Mouse (Mus musculus) megakaryocyte, embryonic 14.5 days (primary cell): Measurements from ENCODE around the gene Naga.

Experiments
- FLI1 ChIP-seq: IDR thresholded peaks from 2 replicates; pipeline ENCODE4 v1.6.1; 2012; ENCODE audit warnings: low read length, inconsistent platforms, mixed read lengths
- GATA1 ChIP-seq: IDR thresholded peaks from 3 replicates; pipeline ENCODE4 v1.6.1; 2012; ENCODE audit warnings: mixed read lengths, low read length, inconsistent platforms, borderline replicate concordance

DNA sequence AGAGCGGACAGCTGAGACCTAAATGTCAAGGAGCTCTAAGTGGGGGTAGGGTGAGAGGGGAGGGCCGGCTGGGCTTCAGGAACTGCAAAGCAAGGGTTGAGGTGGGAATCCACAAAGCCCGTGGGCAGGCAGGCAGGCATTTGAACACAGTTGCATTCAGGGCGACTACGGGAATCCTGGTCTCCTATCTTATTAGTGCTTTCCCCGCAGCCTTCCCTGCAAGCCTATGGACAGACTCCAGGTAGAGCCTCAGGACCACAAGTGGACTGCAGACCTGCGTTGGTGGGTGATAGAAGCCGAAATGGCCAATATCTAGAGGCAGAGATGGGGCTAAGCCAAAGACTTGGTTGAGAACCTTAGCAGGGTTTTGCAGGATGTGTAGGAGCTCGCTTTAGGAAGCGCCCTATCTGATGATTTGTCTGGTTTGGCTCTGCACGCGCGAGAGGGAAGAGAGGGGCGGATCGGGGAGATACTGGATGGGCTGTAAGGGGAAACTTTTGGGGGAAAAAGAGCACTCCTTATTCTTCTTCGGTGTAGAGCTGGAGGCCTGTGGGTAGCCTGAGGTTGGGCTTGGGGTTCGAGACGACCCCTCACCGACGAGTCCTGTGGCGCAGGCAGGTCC, 1.8 kb upstream of the Naga start:
- TF ChIP-seq GATA1 (no peak), FLI1 (no peak)
